Comparison of ENCODE assay signal across 8 mouse cellular contexts in the genomic region with DNA sequence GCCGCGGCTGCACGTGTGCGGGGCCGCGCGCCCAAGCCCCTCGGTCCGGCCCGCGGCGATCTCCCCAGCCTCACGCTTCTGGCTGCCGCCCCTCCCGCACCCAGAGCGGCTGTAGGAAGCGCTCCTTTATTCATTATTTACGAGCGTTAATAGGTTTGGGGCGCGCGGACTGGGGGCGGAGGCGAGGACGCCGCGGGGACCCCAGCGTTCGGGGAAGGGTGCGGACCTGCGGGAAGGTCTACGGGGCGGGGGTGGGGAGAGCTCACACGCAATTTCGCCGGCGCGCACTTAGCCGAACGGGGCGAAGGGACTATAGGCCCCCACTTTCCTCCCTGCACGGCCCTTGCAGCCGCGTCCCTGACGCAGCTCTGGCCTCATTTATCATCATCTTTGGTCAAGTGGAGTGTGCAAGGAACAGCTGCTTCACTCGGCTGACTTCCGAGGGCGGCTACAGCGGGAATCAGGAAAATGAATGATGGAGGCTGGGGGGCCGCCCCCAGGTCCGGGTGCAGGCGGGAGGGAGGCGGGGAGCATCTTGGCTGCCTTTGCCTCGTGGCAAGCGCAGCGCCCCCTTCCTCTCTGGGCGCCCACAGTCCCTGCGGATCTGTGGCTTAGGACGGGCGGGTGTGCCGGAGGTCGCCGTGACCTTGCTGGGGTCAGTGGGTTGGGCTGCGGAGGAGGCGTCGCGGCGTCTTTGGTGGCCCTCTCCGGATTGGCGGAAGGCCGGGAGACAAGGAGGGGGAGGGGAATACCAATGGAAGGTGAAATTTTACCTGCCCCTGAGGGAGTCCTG. TPM values are rescaled to one million over a fixed set of nuclear protein-coding genes. Genes with fewer than 3 reads are reported as not detected.
DNase-seq lines count a peak whose midpoint lies in the region; ATAC-seq and TF ChIP-seq lines count a peak whose summit lies in the region.

No protein-coding gene starts in this region.

- WGBS in lung, adult 2 months: under 1% methylated on average over 71 of the region's 71 CpGs
- under 1% methylated on average over 71 of the region's 71 CpGs for WGBS in neural tube, embryonic 15.5 days

- H3K27ac ChIP-seq in layer of hippocampus, adult 2 months: peak overlapping the region; percentile 99
- H3K27ac ChIP-seq in neural tube, embryonic 15.5 days (replicated peaks): peak overlapping the region; percentile 99

- H3K4me1 ChIP-seq in E14TG2a.4 (replicated peaks; ENCODE audit: low read depth, low read length): peaks cover 81% of the 10 kb centered on the region
- peaks cover 15% of the 10 kb centered on the region for H3K4me1 ChIP-seq in lung, adult 2 months (ENCODE audit: control insufficient read depth, insufficient read depth, low read length)
- H3K4me1 ChIP-seq in neural tube, embryonic 15.5 days: peaks cover 87% of the 10 kb centered on the region

- H3K9ac ChIP-seq in neural tube, embryonic 15.5 days (replicated peaks): peak overlapping the region; percentile 78

- peak overlapping the region; percentile 77 for H3K4me2 ChIP-seq in neural tube, embryonic 15.5 days

- no peak for TF ChIP-seq CTCF in E14TG2a.4 (conservative IDR thresholded peaks at IDR 0.05; ENCODE audit: low read length)
- peak; percentile 64 for TF ChIP-seq CTCF in layer of hippocampus, adult 2 months (conservative IDR thresholded peaks at IDR 0.05)
- no peak for TF ChIP-seq CTCF in lung, adult 2 months (IDR thresholded peaks at IDR 0.05; ENCODE audit: insufficient read depth, low read length)

- peak; percentile 72 for ATAC-seq in neural tube, embryonic 15.5 days (ENCODE audit: low FRiP score)

- peak overlapping the region; percentile 91 for H3K4me3 ChIP-seq in E14TG2a.4 (replicated peaks; ENCODE audit: low read length)
- peak overlapping the region; percentile 81 for H3K4me3 ChIP-seq in layer of hippocampus, adult 2 months
- peak overlapping the region; percentile 60 for H3K4me3 ChIP-seq in lung, adult 2 months (replicated peaks; ENCODE audit: extremely low read depth, low read depth, low read length)
- H3K4me3 ChIP-seq in neural tube, embryonic 15.5 days (replicated peaks): peak overlapping the region; percentile 63

- no peak for TF ChIP-seq POLR2A in lung, adult 2 months (IDR thresholded peaks at IDR 0.05; ENCODE audit: borderline replicate concordance, extremely low read depth, low read depth, low read length)

- no peaks in the 10 kb centered on the region for H3K27me3 ChIP-seq in E14TG2a.4 (ENCODE audit: insufficient read depth, low read length)
- no peaks in the 10 kb centered on the region for H3K27me3 ChIP-seq in neural tube, embryonic 15.5 days (replicated peaks)

- DNase-seq in cerebellum, adult 11-12 months: peak; percentile 90
- peak; percentile 78 for DNase-seq in forelimb bud, embryonic 11.5 days (ENCODE audit: low read depth, low spot score)
- DNase-seq in heart, postnatal 4 days: peak; percentile 83
- peak; percentile 73 to 76 for DNase-seq in layer of hippocampus, adult 2 months (ENCODE audit: low spot score in 2 of 2)
- DNase-seq in lung, adult 2 months: peak; percentile 73
- DNase-seq in testis, postnatal 10 days (ENCODE audit: low spot score): peak; percentile 80

- peaks cover 42% of the 10 kb centered on the region for H3K36me3 ChIP-seq in E14TG2a.4 (ENCODE audit: insufficient read depth, low read length)
- no peaks in the 10 kb centered on the region for H3K36me3 ChIP-seq in neural tube, embryonic 15.5 days

- H3K9me3 ChIP-seq in E14TG2a.4 (ENCODE audit: low read length): no peaks in the 10 kb centered on the region
- no peaks in the 10 kb centered on the region for H3K9me3 ChIP-seq in neural tube, embryonic 15.5 days (replicated peaks)

RNA-seq across cellular contexts. Expression of gene Srebf1, which starts 46.0 kb away (rescaled TPM):
- 10 to 100 TPM; 35.8 to 50.8 TPM for total RNA-seq in heart, postnatal 4 days (2021)
- 10 to 100 TPM; 64.2 to 70.8 TPM for total RNA-seq in layer of hippocampus, adult 2 months (2021)
- polyA plus RNA-seq in lung, adult 2 months (2012; rRNA removed): 206 and 236 TPM in 2 replicates
- polyA plus RNA-seq in neural tube, embryonic 15.5 days (2015; fragmentation: Nextera tagmentation; extraction: Ambion mirVana): 44.2 and 50.0 TPM in 2 replicates

Comparison
In these comparisons a context has a peak if more than half of its experiments do, and no peak if none do; other contexts are left out.
1. Peak in every context shown above with its lines: DNase-seq, ATAC-seq, H3K4me3 ChIP-seq and H3K27ac ChIP-seq.